Mouse (Mus musculus) cerebral cortex, adult 2 months (tissue): ENCODE measurements around the gene Scap.

Source experiments
- WGBS: fragments of 180-500 bp; shearing (Covaris S2); methylation state at CpG from one replicate; pipeline ENCODE4 v1.1.7; 2018; 5-methylcytosine and 5-hydroxymethylcytosine counted together

Gene Scap

GRCm38 (mm10) chr9:110333896-110334259 lies 790 bp downstream of the Scap start:
- 9% methylated on average over 12 of the region's 12 CpGs for WGBS

GRCm38 (mm10) chr9:110334849-110335248 lies 1.8 kb downstream of the Scap start:
- WGBS: 63% methylated on average over 8 of the region's 8 CpGs

- WGBS: 85% methylated on average over 5 of the region's 5 CpGs
Measured at GRCm38 (mm10) chr9:110340037-110340750, 7.1 kb downstream of the Scap start.

- 59% methylated on average over 8 of the region's 8 CpGs for WGBS
Measured at GRCm38 (mm10) chr9:110342008-110342407, 8.9 kb downstream of the Scap start.

GRCm38 (mm10) chr9:110343805-110344204 lies 10.7 kb downstream of the Scap start:
- WGBS: 81% methylated on average over 6 of the region's 6 CpGs

GRCm38 (mm10) chr9:110345057-110345739 lies 12.1 kb downstream of the Scap start:
- 81% methylated on average over 7 of the region's 7 CpGs for WGBS

- WGBS: 66% methylated on average over 4 of the region's 4 CpGs
Measured at GRCm38 (mm10) chr9:110348899-110349298, 15.8 kb downstream of the Scap start.

GRCm38 (mm10) chr9:110350188-110350587 lies 17.1 kb downstream of the Scap start:
- WGBS: 85% methylated on average over 5 of the region's 5 CpGs

GRCm38 (mm10) chr9:110350612-110351011 lies 17.5 kb downstream of the Scap start:
- WGBS: 84% methylated on average over 5 of the region's 5 CpGs

GRCm38 (mm10) chr9:110351350-110351749 lies 18.3 kb downstream of the Scap start:
- 87% methylated on average over 2 of the region's 2 CpGs for WGBS

GRCm38 (mm10) chr9:110351932-110352632 lies 19.0 kb downstream of the Scap start:
- 62% methylated on average over 8 of the region's 8 CpGs for WGBS

- 90% methylated on average over 2 of the region's 2 CpGs for WGBS
Measured at GRCm38 (mm10) chr9:110358341-110358740, 25.3 kb downstream of the Scap start.

GRCm38 (mm10) chr9:110361299-110361698 lies 28.2 kb downstream of the Scap start:
- WGBS: 83% methylated on average over 12 of the region's 12 CpGs

GRCm38 (mm10) chr9:110362337-110362736 lies 29.2 kb downstream of the Scap start:
- 88% methylated on average over 10 of the region's 10 CpGs for WGBS

GRCm38 (mm10) chr9:110366746-110367145 lies 33.7 kb downstream of the Scap start:
- 65% methylated on average over 5 of the region's 5 CpGs for whole genome bisulfite sequencing

GRCm38 (mm10) chr9:110369860-110370259 lies 36.8 kb downstream of the Scap start:
- WGBS: 89% methylated on average over 3 of the region's 3 CpGs

- 88% methylated on average over 13 of the region's 13 CpGs for WGBS
Measured at GRCm38 (mm10) chr9:110373871-110374270, 40.8 kb downstream of the Scap start.

GRCm38 (mm10) chr9:110375668-110376067 lies 42.6 kb downstream of the Scap start:
- WGBS: 95% methylated on average over 3 of the region's 3 CpGs

- WGBS: 55% methylated on average over 14 of the region's 15 CpGs
Measured at GRCm38 (mm10) chr9:110377655-110378054, 44.6 kb downstream of the Scap start.

- WGBS: 96% methylated on average over 8 of the region's 8 CpGs
Measured at GRCm38 (mm10) chr9:110379361-110379760, 46.3 kb downstream of the Scap start.

- WGBS: 56% methylated on average over 21 of the region's 21 CpGs
Measured at GRCm38 (mm10) chr9:110380662-110381061, 47.6 kb downstream of the Scap start.

- 68% methylated on average over 12 of the region's 12 CpGs for WGBS
Measured at GRCm38 (mm10) chr9:110381292-110381691, 48.2 kb downstream of the Scap start.
